In genomic region chr16:96391070-96391469, GRCm38 (mm10) we compare ENCODE assay signal across 17 mouse cellular contexts. TPM values are rescaled to one million over a fixed set of nuclear protein-coding genes. Genes with fewer than 3 reads are reported as not detected.
DNase-seq lines count a peak whose midpoint lies in the region; ATAC-seq and TF ChIP-seq lines count a peak whose summit lies in the region.
"Had no signal": no experiment of that assay in that cellular context is flagged by ENCODE, and none has a peak within 500 bp of the region (broad histone marks: within the 10 kb centered on the region; RNA-seq: fewer than 3 reads in every experiment).

No protein-coding gene starts in this region.

- H3K4me2 ChIP-seq in heart, embryonic 11.5 days = no peak overlapping the region
- no peak overlapping the region for H3K4me2 ChIP-seq in midbrain, postnatal 0 days (ENCODE audit: low read depth, low read length, poor library complexity, severe bottlenecking)
- H3K4me2 ChIP-seq: embryonic facial prominence, embryonic 13.5 days; hindbrain, embryonic 15.5 days; lung, embryonic 15.5 days; stomach, embryonic 15.5 days had no signal

- no peak overlapping the region for H3K9ac ChIP-seq in heart, adult 2 months (ENCODE audit: low read depth, low read length)
- H3K9ac ChIP-seq in heart, embryonic 11.5 days (ENCODE audit: low read depth, low read length) = no peak overlapping the region
- no peak overlapping the region for H3K9ac ChIP-seq in midbrain, postnatal 0 days (replicated peaks; ENCODE audit: low read length, poor library complexity, severe bottlenecking)
- H3K9ac ChIP-seq: embryonic facial prominence, embryonic 13.5 days; hindbrain, embryonic 15.5 days; lung, embryonic 15.5 days; stomach, embryonic 15.5 days had no signal

- no peaks in the 10 kb centered on the region for H3K4me1 ChIP-seq in heart, adult 2 months (ENCODE audit: control insufficient read depth, insufficient read depth, low read length)
- H3K4me1 ChIP-seq in heart, embryonic 11.5 days (ENCODE audit: control insufficient read depth, insufficient read depth, low read length) = no peaks in the 10 kb centered on the region
- peaks cover 7% of the 10 kb centered on the region; the same call in 1 of the 2 replicates for H3K4me1 ChIP-seq in midbrain, postnatal 0 days (ENCODE audit: insufficient read depth, low read length)
- peaks cover 4% of the 10 kb centered on the region for H3K4me1 ChIP-seq in midbrain, embryonic 10.5 days
- H3K4me1 ChIP-seq: embryonic facial prominence, embryonic 13.5 days; hindbrain, embryonic 15.5 days; lung, embryonic 15.5 days; stomach, embryonic 15.5 days had no signal

- H3K36me3 ChIP-seq in heart, adult 2 months (ENCODE audit: control insufficient read depth, insufficient read depth, low read length) = no peaks in the 10 kb centered on the region
- H3K36me3 ChIP-seq in heart, embryonic 11.5 days (ENCODE audit: control insufficient read depth, insufficient read depth, low read length) = no peaks in the 10 kb centered on the region
- H3K36me3 ChIP-seq in midbrain, postnatal 0 days (ENCODE audit: insufficient read depth, low read length) = no peaks in the 10 kb centered on the region
- H3K36me3 ChIP-seq in midbrain, embryonic 10.5 days = no peaks in the 10 kb centered on the region
- no peaks in the 10 kb centered on the region for H3K36me3 ChIP-seq in splenic B cell, adult 2 months (ENCODE audit: control insufficient read depth, insufficient read depth, low read length, poor library complexity, severe bottlenecking)
- H3K36me3 ChIP-seq: embryonic facial prominence, embryonic 13.5 days; hindbrain, embryonic 15.5 days; lung, embryonic 15.5 days; stomach, embryonic 15.5 days had no signal

- H3K4me3 ChIP-seq in heart, adult 2 months = no peak overlapping the region
- H3K4me3 ChIP-seq in heart, embryonic 11.5 days (ENCODE audit: low read depth, low read length) = no peak overlapping the region
- H3K4me3 ChIP-seq in layer of hippocampus, adult 2 months = no peak overlapping the region
- H3K4me3 ChIP-seq in midbrain, postnatal 0 days (ENCODE audit: low read depth, low read length) = no peak overlapping the region
- H3K4me3 ChIP-seq in midbrain, embryonic 10.5 days = no peak overlapping the region
- H3K4me3 ChIP-seq: embryonic facial prominence, embryonic 13.5 days; hindbrain, embryonic 15.5 days; lung, embryonic 15.5 days; stomach, embryonic 15.5 days had no signal

- intact Hi-C loops in heart, adult 2 months (cut with DNase I) = loop anchor here (5.0 kb wide), 1 partner anchor 281 kb away; no protein-coding TSS in a partner anchor

- TF ChIP-seq CTCF in heart, adult 2 months (IDR thresholded peaks at IDR 0.05) = peak; percentile 60
- TF ChIP-seq CTCF in layer of hippocampus, adult 2 months (conservative IDR thresholded peaks at IDR 0.05) = peak; percentile 52
- TF ChIP-seq CTCF in midbrain, postnatal 0 days (IDR thresholded peaks at IDR 0.05) = peak; percentile 85

- no peak overlapping the region for H3K27ac ChIP-seq in heart, adult 2 months
- H3K27ac ChIP-seq in heart, embryonic 11.5 days (ENCODE audit: low read depth, low read length) = no peak overlapping the region
- H3K27ac ChIP-seq in layer of hippocampus, adult 2 months = no peak overlapping the region
- H3K27ac ChIP-seq in midbrain, postnatal 0 days (ENCODE audit: low read depth, low read length) = no peak overlapping the region
- no peak overlapping the region for H3K27ac ChIP-seq in midbrain, embryonic 10.5 days (replicated peaks)
- H3K27ac ChIP-seq: embryonic facial prominence, embryonic 13.5 days; hindbrain, embryonic 15.5 days; lung, embryonic 15.5 days; stomach, embryonic 15.5 days had no signal

- no peaks in the 10 kb centered on the region for H3K9me3 ChIP-seq in heart, embryonic 11.5 days (replicated peaks; ENCODE audit: control insufficient read depth, low read length)
- H3K9me3 ChIP-seq in midbrain, postnatal 0 days (ENCODE audit: low read length) = no peaks in the 10 kb centered on the region
- no peaks in the 10 kb centered on the region for H3K9me3 ChIP-seq in midbrain, embryonic 10.5 days (replicated peaks)
- H3K9me3 ChIP-seq: embryonic facial prominence, embryonic 13.5 days; hindbrain, embryonic 15.5 days; lung, embryonic 15.5 days; stomach, embryonic 15.5 days had no signal

- no peaks in the 10 kb centered on the region for H3K79me2 ChIP-seq in heart, adult 2 months (replicated peaks; ENCODE audit: control insufficient read depth, insufficient read depth, low read length)

- no peak for DNase-seq in heart, adult 2 months
- no peak for DNase-seq in layer of hippocampus, adult 2 months (ENCODE audit: low spot score in 2 of 2)
- no peak for DNase-seq in layer of hippocampus, postnatal 10 days (ENCODE audit: low spot score in 2 of 2)
- peak; percentile 65 for DNase-seq in midbrain, postnatal 0 days (ENCODE audit: low spot score)
- DNase-seq in midbrain, embryonic 10.5 days (ENCODE audit: low spot score) = no peak
- DNase-seq in splenic B cell, adult 2 months (ENCODE audit: low read depth, low spot score) = peak; percentile 14
- no peak for DNase-seq in ovary, adult 18-20 months (ENCODE audit: low spot score)
- DNase-seq: adrenal gland, postnatal 25 days; kidney, postnatal 10 days; right cerebral cortex, adult 18-20 months had no signal

- H3K27me3 ChIP-seq in heart, adult 2 months (ENCODE audit: control insufficient read depth, insufficient read depth, low read length) = 0 out of 2 replicates have a peak, but pooled peaks cover 1% of the 10 kb centered on the region
- no peaks in the 10 kb centered on the region for H3K27me3 ChIP-seq in heart, embryonic 11.5 days (ENCODE audit: control insufficient read depth, insufficient read depth, low read length)
- H3K27me3 ChIP-seq in midbrain, postnatal 0 days (ENCODE audit: insufficient read depth, low read length) = no peaks in the 10 kb centered on the region
- no peaks in the 10 kb centered on the region for H3K27me3 ChIP-seq in midbrain, embryonic 10.5 days (ENCODE audit: low read depth, poor library complexity, severe bottlenecking)
- no peaks in the 10 kb centered on the region for H3K27me3 ChIP-seq in splenic B cell, adult 2 months (ENCODE audit: control insufficient read depth, insufficient read depth, low read length, poor library complexity, severe bottlenecking)
- H3K27me3 ChIP-seq: embryonic facial prominence, embryonic 13.5 days; hindbrain, embryonic 15.5 days; lung, embryonic 15.5 days; stomach, embryonic 15.5 days had no signal

- TF ChIP-seq POLR2A in heart, adult 2 months (IDR thresholded peaks at IDR 0.05; ENCODE audit: insufficient read depth, low read depth, low read length) = no peak

- no peak for TF ChIP-seq EP300 in heart, adult 2 months (IDR thresholded peaks at IDR 0.05; ENCODE audit: insufficient read depth, low read depth, low read length)

- ATAC-seq in heart, embryonic 11.5 days (replicated peaks; ENCODE audit: insufficient number of reproducible peaks, low FRiP score, low TSS enrichment) = no peak
- no peak for ATAC-seq in midbrain, postnatal 0 days (ENCODE audit: low FRiP score)

RNA-seq across cellular contexts. Expression of gene Itgb2l, which starts 52.3 kb away (rescaled TPM):
- total RNA-seq in heart, adult 2 months (2021) = not detected
- polyA plus RNA-seq in heart, adult 2 months (2012; rRNA removed) = not detected in 2 replicates
- polyA plus RNA-seq in heart, embryonic 11.5 days (2014; fragmentation: Nextera tagmentation; extraction: Ambion mirVana) = 0.17 TPM in 1 of 2 replicates, not detected in the other
- not detected for total RNA-seq in layer of hippocampus, adult 2 months (2021)
- total RNA-seq in layer of hippocampus, postnatal 10 days (2021) = under 1 TPM in 1 of 2 experiments, not detected in 1; 0.25 TPM
- total RNA-seq in midbrain, postnatal 0 days (2014; rRNA removed) = not detected in 2 replicates
- 0.53 TPM in 1 of 2 replicates, not detected in the other for polyA plus RNA-seq in midbrain, postnatal 0 days (2015; fragmentation: Nextera tagmentation; extraction: Ambion mirVana)
- not detected in 2 replicates for polyA plus RNA-seq in midbrain, embryonic 10.5 days (2016; fragmentation: Nextera tagmentation; extraction: Ambion mirVana)
- total RNA-seq: adrenal gland, postnatal 25 days; heart, postnatal 14 days; layer of hippocampus, postnatal 25 days had no signal
- polyA plus RNA-seq: embryonic facial prominence, embryonic 13.5 days had no signal

Comparison
In these comparisons a context has a peak if more than half of its experiments do, and no peak if none do; other contexts are left out.
1. DNase-seq: peak in midbrain, postnatal 0 days (single experiment) and splenic B cell, adult 2 months (single experiment); none in heart, adult 2 months (0 of 2), layer of hippocampus, adult 2 months (0 of 2), layer of hippocampus, postnatal 10 days (0 of 2), midbrain, embryonic 10.5 days (single experiment) and ovary, adult 18-20 months (single experiment).
2. Peak in every context shown above with its lines, with median percentiles within 50 percentile points of each other: CTCF ChIP-seq.